In the genomic region with DNA sequence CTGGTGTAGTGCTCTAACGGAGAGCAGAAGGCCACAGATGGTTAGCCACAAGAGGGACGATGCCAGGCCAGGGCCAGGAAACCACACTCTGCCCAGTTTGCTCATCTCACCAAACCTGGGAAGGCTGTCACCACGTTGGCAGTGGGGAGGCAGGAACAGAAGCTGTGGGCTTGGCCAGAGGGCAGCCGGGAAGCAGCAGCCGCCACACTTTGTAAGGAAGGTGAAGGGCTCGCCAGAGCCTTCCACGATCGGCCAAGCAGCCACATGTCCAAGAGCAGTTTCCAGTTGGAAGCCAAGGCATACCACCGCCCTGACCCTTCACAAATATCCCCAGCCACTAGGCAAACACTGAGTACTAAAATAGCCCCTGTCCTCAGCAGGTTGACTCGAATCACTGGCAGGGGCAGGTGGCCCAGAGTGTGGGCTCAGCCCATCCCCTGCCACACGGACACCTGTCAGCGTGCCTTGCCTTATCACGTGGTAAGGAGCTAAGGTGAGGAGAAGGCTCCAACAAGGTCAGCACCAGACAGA, we compare ENCODE assay signal across 12 mouse cellular contexts.
DNase-seq lines count a peak whose midpoint lies in the region; ATAC-seq and TF ChIP-seq lines count a peak whose summit lies in the region.
"Had no signal": no experiment of that assay in that cellular context is flagged by ENCODE, and none has a peak within 500 bp of the region (broad histone marks: within the 10 kb centered on the region; RNA-seq: fewer than 3 reads in every experiment).

No protein-coding gene starts in this region.

- no peak for TF ChIP-seq CTCF in forebrain, postnatal 0 days (IDR thresholded peaks at IDR 0.05; ENCODE audit: low read depth)

- H3K36me3 ChIP-seq in forebrain, postnatal 0 days (ENCODE audit: insufficient read depth), result no peaks in the 10 kb centered on the region
- H3K36me3 ChIP-seq in midbrain, embryonic 10.5 days, result no peaks in the 10 kb centered on the region
- H3K36me3 ChIP-seq: liver, embryonic 13.5 days had no signal

- no peaks in the 10 kb centered on the region for H3K9me3 ChIP-seq in forebrain, postnatal 0 days (ENCODE audit: low read length)
- H3K9me3 ChIP-seq in midbrain, embryonic 10.5 days (replicated peaks), result peaks cover 15% of the 10 kb centered on the region
- H3K9me3 ChIP-seq: liver, embryonic 13.5 days had no signal

- H3K4me2 ChIP-seq in forebrain, postnatal 0 days (ENCODE audit: low read depth), result no peak overlapping the region
- H3K4me2 ChIP-seq: liver, embryonic 13.5 days; midbrain, embryonic 11.5 days had no signal

- WGBS in forebrain, postnatal 0 days, result 87% methylated on average over 13 of the region's 13 CpGs
- 91% methylated on average over 13 of the region's 13 CpGs for WGBS in midbrain, embryonic 10.5 days

- H3K27me3 ChIP-seq in forebrain, postnatal 0 days (ENCODE audit: insufficient read depth, low read length), result no peaks in the 10 kb centered on the region
- H3K27me3 ChIP-seq in midbrain, embryonic 10.5 days (ENCODE audit: low read depth, poor library complexity, severe bottlenecking), result no peaks in the 10 kb centered on the region
- H3K27me3 ChIP-seq: liver, embryonic 13.5 days had no signal

- H3K4me3 ChIP-seq in forebrain, postnatal 0 days (ENCODE audit: low read depth, low read length), result no peak overlapping the region
- H3K4me3 ChIP-seq in midbrain, embryonic 10.5 days, result no peak overlapping the region
- H3K4me3 ChIP-seq: liver, embryonic 13.5 days had no signal

- no peaks in the 10 kb centered on the region for H3K4me1 ChIP-seq in forebrain, postnatal 0 days (ENCODE audit: insufficient read depth)
- peaks cover 14% of the 10 kb centered on the region for H3K4me1 ChIP-seq in midbrain, embryonic 10.5 days
- H3K4me1 ChIP-seq: liver, embryonic 13.5 days had no signal

- no peak for ATAC-seq in forebrain, postnatal 0 days

- H3K27ac ChIP-seq in forebrain, postnatal 0 days (ENCODE audit: low read depth, low read length), result no peak overlapping the region
- H3K27ac ChIP-seq in midbrain, embryonic 10.5 days (replicated peaks), result no peak overlapping the region
- H3K27ac ChIP-seq: liver, embryonic 13.5 days had no signal

- intact Hi-C loops in gastrocnemius, postnatal 14 days (cut with DNase I; ENCODE audit: low total_unique reads), result no loop called here
- intact Hi-C loops in heart, postnatal 25 days (cut with DNase I), result no loop called here

- DNase-seq in cerebellum, adult 11 months, result peak; percentile 50
- peak; percentile 58 for DNase-seq in cerebellum, adult 8-10 months
- peak; percentile 68 for DNase-seq in gastrocnemius, postnatal 14 days
- DNase-seq in heart, postnatal 25 days (ENCODE audit: low spot score), result peak; percentile 26
- DNase-seq in forebrain, postnatal 0 days, result no peak
- no peak for DNase-seq in layer of hippocampus, postnatal 10 days (ENCODE audit: low spot score in 2 of 2)
- DNase-seq in adrenal gland, adult 18-20 months (ENCODE audit: low spot score in 2 of 2), result no peak
- no peak for DNase-seq in midbrain, embryonic 10.5 days (ENCODE audit: low spot score)
- DNase-seq: liver, embryonic 13.5 days; lung, postnatal 14 days; right cerebral cortex, postnatal 25 days had no signal

- H3K9ac ChIP-seq in forebrain, postnatal 0 days, result no peak overlapping the region
- H3K9ac ChIP-seq: liver, embryonic 13.5 days had no signal

Comparison
In these comparisons a context has a peak if more than half of its experiments do, and no peak if none do; other contexts are left out.
1. DNase-seq: peak in cerebellum, adult 11 months (single experiment), cerebellum, adult 8-10 months (single experiment), gastrocnemius, postnatal 14 days (single experiment) and heart, postnatal 25 days (single experiment); none in forebrain, postnatal 0 days (single experiment), layer of hippocampus, postnatal 10 days (0 of 2), adrenal gland, adult 18-20 months (0 of 2) and midbrain, embryonic 10.5 days (single experiment).